Mouse (Mus musculus) liver, postnatal 0 days (tissue): ENCODE measurements around the gene Gm525.

Source experiments
- CTCF ChIP-seq: sonication (generic); IDR thresholded peaks from 2 replicates; pipeline ENCODE4 v1.5.1; 2016; ENCODE audit warnings: antibody characterized with exemption, low read depth
- EP300 ChIP-seq: IDR thresholded peaks from 2 replicates; pipeline ENCODE4 v1.6.1; 2016; ENCODE audit warnings: antibody characterized with exemption, low read depth, mild to moderate bottlenecking

DNA sequence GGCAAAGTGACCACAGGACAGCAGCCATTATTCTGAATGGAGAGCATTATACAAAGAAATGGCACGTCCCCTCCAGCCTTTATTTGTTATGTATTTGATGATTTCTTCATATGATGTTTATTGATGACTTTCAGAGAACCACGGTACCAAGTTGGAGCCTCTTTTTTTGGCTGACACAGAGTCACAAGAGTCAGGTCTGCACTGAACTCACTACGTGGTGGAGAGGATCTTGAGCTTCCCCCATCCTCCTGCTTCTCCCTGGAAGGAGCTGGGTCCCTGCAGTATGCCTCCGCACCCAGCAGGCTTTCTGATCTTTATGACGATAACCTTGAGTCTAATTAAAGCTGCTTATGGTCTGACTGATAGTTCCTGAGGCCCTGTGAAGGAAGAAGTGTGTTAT, 2.1 kb upstream of the Gm525 start:
- TF ChIP-seq CTCF = no peak
- TF ChIP-seq EP300 = no peak
